Mouse (Mus musculus) olfactory bulb, adult 2 months (tissue): ENCODE results near the gene Rgl3.

Source experiments
- CTCF ChIP-seq: fragments of 200-500 bp; IDR thresholded peaks from 2 replicates; pipeline ENCODE4 v1.5.1; 2012; ENCODE audit warnings: low read depth, mild to moderate bottlenecking, low read length, moderate library complexity; ENCODE audit not compliant: insufficient read depth
- POLR2A ChIP-seq: fragments of 200-500 bp; IDR thresholded peaks from 2 replicates; pipeline ENCODE4 v1.6.1; 2012; ENCODE audit warnings: mild to moderate bottlenecking, low read depth, low read length, moderate library complexity; ENCODE audit not compliant: insufficient read depth

DNA sequence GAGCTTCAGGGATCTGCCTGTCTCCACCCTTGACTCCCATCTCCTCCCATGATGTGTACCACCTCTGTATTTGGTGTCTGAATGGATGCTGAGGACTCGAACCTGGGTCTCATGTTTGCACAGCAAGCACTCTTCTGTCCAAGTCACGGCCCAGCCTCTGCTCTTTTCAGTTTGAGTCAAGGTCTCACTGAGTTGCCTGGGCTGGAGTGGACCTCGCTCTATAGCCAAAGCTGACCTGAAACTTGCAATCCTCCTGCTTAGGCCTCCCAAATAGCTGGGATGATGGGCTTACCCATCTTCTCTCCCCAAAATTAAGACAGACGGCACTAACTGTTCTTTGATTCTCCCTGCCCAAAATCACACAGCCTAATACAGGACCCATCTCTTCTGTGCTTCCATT is 66.2 kb downstream of the Rgl3 start:
- TF ChIP-seq CTCF (no peak), POLR2A (no peak)
